12 mouse cellular contexts compared by ENCODE assay signal in genomic region chr4:141347365-141347797, GRCm38 (mm10). TPM values are rescaled to one million over a fixed set of nuclear protein-coding genes. Genes with fewer than 3 reads are reported as not detected.
A peak's percentile ranks its signal among the peaks of the same experiment; 100 is the strongest.
DNase-seq lines count a peak whose midpoint lies in the region; ATAC-seq and TF ChIP-seq lines count a peak whose summit lies in the region.
"Had no signal": no experiment of that assay in that cellular context is flagged by ENCODE, and none has a peak within 500 bp of the region (broad histone marks: within the 10 kb centered on the region; RNA-seq: fewer than 3 reads in every experiment).

No protein-coding gene starts in this region.

- H3K4me2 ChIP-seq in hindbrain, embryonic 12.5 days (replicated peaks): no peak overlapping the region
- no peak overlapping the region for H3K4me2 ChIP-seq in intestine, postnatal 0 days (replicated peaks; ENCODE audit: low read depth)
- no peak overlapping the region for H3K4me2 ChIP-seq in forebrain, embryonic 13.5 days
- H3K4me2 ChIP-seq: embryonic facial prominence, embryonic 12.5 days; hindbrain, embryonic 14.5 days had no signal

- H3K9ac ChIP-seq in hindbrain, embryonic 12.5 days: no peak overlapping the region
- H3K9ac ChIP-seq in intestine, postnatal 0 days (ENCODE audit: low read depth, low read length): no peak overlapping the region
- no peak overlapping the region for H3K9ac ChIP-seq in forebrain, embryonic 13.5 days
- H3K9ac ChIP-seq: embryonic facial prominence, embryonic 12.5 days; hindbrain, embryonic 14.5 days had no signal

- ATAC-seq in hindbrain, embryonic 12.5 days (ENCODE audit: low FRiP score): no peak
- peak; percentile 94 for ATAC-seq in intestine, postnatal 0 days
- ATAC-seq in forebrain, embryonic 13.5 days: no peak

- no peaks in the 10 kb centered on the region for H3K36me3 ChIP-seq in hindbrain, embryonic 10.5 days
- H3K36me3 ChIP-seq in hindbrain, embryonic 12.5 days: no peaks in the 10 kb centered on the region
- H3K36me3 ChIP-seq in intestine, postnatal 0 days (ENCODE audit: control insufficient read depth, insufficient read depth): no peaks in the 10 kb centered on the region
- no peaks in the 10 kb centered on the region for H3K36me3 ChIP-seq in forebrain, embryonic 13.5 days (ENCODE audit: poor library complexity, severe bottlenecking)
- H3K36me3 ChIP-seq: embryonic facial prominence, embryonic 12.5 days had no signal

- no peak for DNase-seq in hindbrain, embryonic 10.5 days (ENCODE audit: low spot score)
- DNase-seq in Muller cell, postnatal 12 days (ENCODE audit: inconsistent ontology term): peak; percentile 30
- DNase-seq in lung, postnatal 14 days: peak; percentile 28
- DNase-seq in left cerebral cortex, adult 8-10 months (ENCODE audit: low spot score in 2 of 2): no peak
- no peak for DNase-seq in ovary, adult 18-20 months (ENCODE audit: low spot score)
- DNase-seq: midbrain, embryonic 14.5 days had no signal

- peak overlapping the region; percentile 40; the same call in 1 of the 2 replicates for H3K27ac ChIP-seq in hindbrain, embryonic 10.5 days
- H3K27ac ChIP-seq in hindbrain, embryonic 12.5 days: no peak overlapping the region
- H3K27ac ChIP-seq in intestine, postnatal 0 days (ENCODE audit: low read depth, low read length): peak overlapping the region; percentile 77; the same call in 1 of the 2 replicates
- H3K27ac ChIP-seq in forebrain, embryonic 13.5 days: no peak overlapping the region
- H3K27ac ChIP-seq: embryonic facial prominence, embryonic 12.5 days; hindbrain, embryonic 14.5 days had no signal

- TF ChIP-seq CTCF in intestine, postnatal 0 days (IDR thresholded peaks at IDR 0.05; ENCODE audit: low read depth): no peak

- H3K9me3 ChIP-seq in hindbrain, embryonic 10.5 days: 0 out of 2 replicates have a peak, but pooled peaks cover 3% of the 10 kb centered on the region
- H3K9me3 ChIP-seq in hindbrain, embryonic 12.5 days (replicated peaks): no peaks in the 10 kb centered on the region
- no peaks in the 10 kb centered on the region for H3K9me3 ChIP-seq in intestine, postnatal 0 days (ENCODE audit: control insufficient read depth)
- H3K9me3 ChIP-seq in forebrain, embryonic 13.5 days (replicated peaks): no peaks in the 10 kb centered on the region
- H3K9me3 ChIP-seq: embryonic facial prominence, embryonic 12.5 days had no signal

- peaks cover 38% of the 10 kb centered on the region for H3K4me1 ChIP-seq in hindbrain, embryonic 10.5 days (replicated peaks)
- peaks cover 3% of the 10 kb centered on the region; the same call in 1 of the 2 replicates for H3K4me1 ChIP-seq in hindbrain, embryonic 12.5 days
- H3K4me1 ChIP-seq in intestine, postnatal 0 days (replicated peaks; ENCODE audit: control insufficient read depth, insufficient read depth, low read length): peaks cover 5% of the 10 kb centered on the region
- no peaks in the 10 kb centered on the region for H3K4me1 ChIP-seq in forebrain, embryonic 13.5 days

- no peaks in the 10 kb centered on the region for H3K27me3 ChIP-seq in hindbrain, embryonic 10.5 days (ENCODE audit: insufficient read depth, poor library complexity, severe bottlenecking)
- 0 out of 2 replicates have a peak, but pooled peaks cover 3% of the 10 kb centered on the region for H3K27me3 ChIP-seq in hindbrain, embryonic 12.5 days
- no peaks in the 10 kb centered on the region for H3K27me3 ChIP-seq in intestine, postnatal 0 days (replicated peaks; ENCODE audit: control insufficient read depth, insufficient read depth, low read length)
- H3K27me3 ChIP-seq in forebrain, embryonic 13.5 days: no peaks in the 10 kb centered on the region
- H3K27me3 ChIP-seq: embryonic facial prominence, embryonic 12.5 days had no signal

- no peak overlapping the region for H3K4me3 ChIP-seq in hindbrain, embryonic 10.5 days
- H3K4me3 ChIP-seq in hindbrain, embryonic 12.5 days: no peak overlapping the region
- H3K4me3 ChIP-seq in intestine, postnatal 0 days (ENCODE audit: low read depth, low read length): no peak overlapping the region
- H3K4me3 ChIP-seq in forebrain, embryonic 13.5 days: no peak overlapping the region
- H3K4me3 ChIP-seq: embryonic facial prominence, embryonic 12.5 days had no signal

- WGBS in hindbrain, embryonic 10.5 days: 75% methylated on average over 8 of the region's 8 CpGs
- 64% methylated on average over 8 of the region's 8 CpGs for WGBS in hindbrain, embryonic 12.5 days
- 20% methylated on average over 8 of the region's 8 CpGs for WGBS in intestine, postnatal 0 days
- WGBS in forebrain, embryonic 13.5 days: 76% methylated on average over 8 of the region's 8 CpGs

RNA-seq across cellular contexts. Expression of gene Fam131c, which starts 20.6 kb away (rescaled TPM):
- 0.65 and 0.81 TPM in 2 replicates for polyA plus RNA-seq in hindbrain, embryonic 10.5 days (2016; fragmentation: Nextera tagmentation; extraction: Ambion mirVana)
- 2.3 and 2.5 TPM in 2 replicates for polyA plus RNA-seq in hindbrain, embryonic 12.5 days (2016; fragmentation: Nextera tagmentation; extraction: Ambion mirVana)
- 1.4 and 2.4 TPM in 2 replicates for polyA plus RNA-seq in intestine, postnatal 0 days (2015; fragmentation: Nextera tagmentation; extraction: Ambion mirVana)
- 1 to 10 TPM; 2.7 to 4.1 (median 3.6) TPM for total RNA-seq in left cerebral cortex, adult 8-10 months (2022)
- 3.3 and 3.8 TPM in 2 replicates for polyA plus RNA-seq in forebrain, embryonic 13.5 days (2015; fragmentation: Nextera tagmentation; extraction: Ambion mirVana)

RNA-seq across cellular contexts. Expression of gene Epha2, which starts 46.3 kb away (rescaled TPM):
- polyA plus RNA-seq in hindbrain, embryonic 10.5 days (2016; fragmentation: Nextera tagmentation; extraction: Ambion mirVana): 3.3 and 4.4 TPM in 2 replicates
- polyA plus RNA-seq in hindbrain, embryonic 12.5 days (2016; fragmentation: Nextera tagmentation; extraction: Ambion mirVana): 2.7 and 3.2 TPM in 2 replicates
- polyA plus RNA-seq in intestine, postnatal 0 days (2015; fragmentation: Nextera tagmentation; extraction: Ambion mirVana): 5.6 and 6.6 TPM in 2 replicates
- 1 to 10 TPM in 3 of 4 experiments, under 1 TPM in 1; 0.98 to 1.7 (median 1.2) TPM for total RNA-seq in left cerebral cortex, adult 8-10 months (2022)
- 1.0 and 1.3 TPM in 2 replicates for polyA plus RNA-seq in forebrain, embryonic 13.5 days (2015; fragmentation: Nextera tagmentation; extraction: Ambion mirVana)

RNA-seq across cellular contexts. Expression of gene Clcnka, which starts 51.1 kb away (rescaled TPM):
- 0.31 and 0.33 TPM in 2 replicates for polyA plus RNA-seq in hindbrain, embryonic 10.5 days (2016; fragmentation: Nextera tagmentation; extraction: Ambion mirVana)
- 0.66 and 1.3 TPM in 2 replicates for polyA plus RNA-seq in hindbrain, embryonic 12.5 days (2016; fragmentation: Nextera tagmentation; extraction: Ambion mirVana)
- 0.14 TPM in 1 of 2 replicates, not detected in the other for polyA plus RNA-seq in intestine, postnatal 0 days (2015; fragmentation: Nextera tagmentation; extraction: Ambion mirVana)
- total RNA-seq in left cerebral cortex, adult 8-10 months (2022): 1 to 10 TPM in 1 of 4 experiments, under 1 TPM in 1, not detected in 2; 0.39 to 1.8 TPM
- polyA plus RNA-seq in forebrain, embryonic 13.5 days (2015; fragmentation: Nextera tagmentation; extraction: Ambion mirVana): 0.10 TPM in 1 of 2 replicates, not detected in the other
- total RNA-seq: left cerebral cortex, adult 18-20 months had no signal

Comparison
In these comparisons a context has a peak if more than half of its experiments do, and no peak if none do; other contexts are left out.
1. H3K27ac ChIP-seq: peak in hindbrain, embryonic 10.5 days (single experiment) and intestine, postnatal 0 days (single experiment); none in hindbrain, embryonic 12.5 days (single experiment) and forebrain, embryonic 13.5 days (single experiment).
2. DNase-seq: peak in Muller cell, postnatal 12 days (single experiment) and lung, postnatal 14 days (single experiment); none in hindbrain, embryonic 10.5 days (single experiment), left cerebral cortex, adult 8-10 months (0 of 2) and ovary, adult 18-20 months (single experiment).